Mouse (Mus musculus) Muller cell, postnatal 12 days (primary cell): ENCODE data around the gene Fgf18.
A peak's percentile ranks its signal among the peaks of the same experiment; 100 is the strongest.

Source experiments
- DNase-seq: peaks from one replicate; pipeline ENCODE4 v3.0.0-alpha.2; 2015; ENCODE audit errors: inconsistent ontology term

Gene Fgf18

GRCm38 (mm10) chr11:33071358-33071922 is 75.8 kb downstream of the Fgf18 start:
- DNase-seq: no peak

- DNase-seq: peak; percentile 51
These were observed 76.7 kb downstream of the Fgf18 start for GRCm38 (mm10) chr11:33070520-33070919.
